Comparison of ENCODE assay signal across 22 mouse cellular contexts in genomic region chr5:4580185-4580839, GRCm38 (mm10).
DNase-seq lines count a peak whose midpoint lies in the region; ATAC-seq lines count a peak whose summit lies in the region.
"Had no signal": no experiment of that assay in that cellular context is flagged by ENCODE, and none has a peak within 500 bp of the region (broad histone marks: within the 10 kb centered on the region; RNA-seq: fewer than 3 reads in every experiment).

No protein-coding gene starts in this region.

- no peak for DNase-seq in forebrain, embryonic 11.5 days (ENCODE audit: low spot score)
- DNase-seq in midbrain, embryonic 14.5 days = no peak
- DNase-seq in layer of hippocampus, adult 18-20 months (ENCODE audit: low spot score in 2 of 2) = no peak
- DNase-seq: adrenal gland, adult 8-10 months; adrenal gland, postnatal 25 days; cerebellum, adult 18-20 months; cerebellum, adult 9-10 months; cerebellum, postnatal 14 days; gastrocnemius, postnatal 10 days; gastrocnemius, postnatal 36 days; heart, adult 2 months; heart, postnatal 14 days had no signal

- H3K4me1 ChIP-seq in forebrain, embryonic 13.5 days = 0 out of 2 replicates have a peak, but pooled peaks cover 5% of the 10 kb centered on the region
- H3K4me1 ChIP-seq in forebrain, embryonic 11.5 days (replicated peaks; ENCODE audit: control insufficient read depth, insufficient read depth, low read length) = no peaks in the 10 kb centered on the region
- no peaks in the 10 kb centered on the region; the same call in 1 of the 2 replicates for H3K4me1 ChIP-seq in hindbrain, embryonic 16.5 days (ENCODE audit: control insufficient read depth, insufficient read depth, low read depth, low read length)
- no peaks in the 10 kb centered on the region for H3K4me1 ChIP-seq in hindbrain, embryonic 12.5 days
- H3K4me1 ChIP-seq in midbrain, embryonic 15.5 days = peaks cover 6% of the 10 kb centered on the region; the same call in 1 of the 2 replicates
- H3K4me1 ChIP-seq in midbrain, embryonic 14.5 days (ENCODE audit: control insufficient read depth, insufficient read depth, low read length) = 0 out of 2 replicates have a peak, but pooled peaks cover 8% of the 10 kb centered on the region
- H3K4me1 ChIP-seq: heart, embryonic 10.5 days; heart, embryonic 13.5 days; intestine, embryonic 15.5 days had no signal

- 0 out of 2 replicates have a peak, but pooled peaks have one; percentile 27 for ATAC-seq in forebrain, embryonic 13.5 days
- no peak for ATAC-seq in forebrain, embryonic 11.5 days (replicated peaks; ENCODE audit: low FRiP score)
- ATAC-seq in hindbrain, embryonic 16.5 days = peak; percentile 52; the same call in 1 of the 2 replicates
- ATAC-seq in hindbrain, embryonic 12.5 days (ENCODE audit: low FRiP score) = no peak
- peak; percentile 72 for ATAC-seq in midbrain, embryonic 15.5 days (replicated peaks)
- ATAC-seq in midbrain, embryonic 14.5 days (ENCODE audit: low FRiP score, low TSS enrichment) = no peak
- ATAC-seq: activated CD4-positive, CD25-positive, alpha-beta regulatory T cell, adult 4 months; intestine, embryonic 15.5 days had no signal

- no peak overlapping the region for H3K4me3 ChIP-seq in forebrain, embryonic 13.5 days
- no peak overlapping the region for H3K4me3 ChIP-seq in forebrain, embryonic 11.5 days (ENCODE audit: low read depth, low read length)
- H3K4me3 ChIP-seq in hindbrain, embryonic 16.5 days (ENCODE audit: low read length) = no peak overlapping the region
- no peak overlapping the region for H3K4me3 ChIP-seq in hindbrain, embryonic 12.5 days
- no peak overlapping the region for H3K4me3 ChIP-seq in midbrain, embryonic 15.5 days
- H3K4me3 ChIP-seq in midbrain, embryonic 14.5 days (replicated peaks; ENCODE audit: low read depth, low read length) = no peak overlapping the region
- H3K4me3 ChIP-seq: forebrain, embryonic 10.5 days; heart, adult 2 months; heart, embryonic 10.5 days; heart, embryonic 13.5 days; intestine, embryonic 15.5 days had no signal

- 66% methylated on average over 8 of the region's 8 CpGs for WGBS in forebrain, embryonic 13.5 days
- WGBS in forebrain, embryonic 11.5 days = 81% methylated on average over 8 of the region's 8 CpGs
- WGBS in hindbrain, embryonic 16.5 days = 71% methylated on average over 8 of the region's 8 CpGs
- WGBS in hindbrain, embryonic 12.5 days = 84% methylated on average over 8 of the region's 8 CpGs
- 57% methylated on average over 8 of the region's 8 CpGs for WGBS in midbrain, embryonic 15.5 days
- WGBS in midbrain, embryonic 14.5 days = 59% methylated on average over 8 of the region's 8 CpGs

- H3K27ac ChIP-seq in forebrain, embryonic 13.5 days = no peak overlapping the region
- H3K27ac ChIP-seq in forebrain, embryonic 11.5 days (ENCODE audit: low read depth, low read length) = no peak overlapping the region
- H3K27ac ChIP-seq in hindbrain, embryonic 16.5 days (ENCODE audit: low read depth, low read length) = no peak overlapping the region
- H3K27ac ChIP-seq in hindbrain, embryonic 12.5 days = no peak overlapping the region
- no peak overlapping the region for H3K27ac ChIP-seq in midbrain, embryonic 15.5 days
- no peak overlapping the region for H3K27ac ChIP-seq in midbrain, embryonic 14.5 days (replicated peaks; ENCODE audit: low read depth, low read length)
- H3K27ac ChIP-seq: forebrain, embryonic 10.5 days; heart, adult 2 months; heart, embryonic 10.5 days; heart, embryonic 13.5 days; hindbrain, embryonic 14.5 days; intestine, embryonic 15.5 days had no signal

- H3K27me3 ChIP-seq in forebrain, embryonic 13.5 days = no peaks in the 10 kb centered on the region
- H3K27me3 ChIP-seq in forebrain, embryonic 11.5 days (ENCODE audit: control insufficient read depth, insufficient read depth, low read length) = no peaks in the 10 kb centered on the region
- no peaks in the 10 kb centered on the region for H3K27me3 ChIP-seq in hindbrain, embryonic 16.5 days (replicated peaks; ENCODE audit: control insufficient read depth, insufficient read depth, low read length)
- no peaks in the 10 kb centered on the region for H3K27me3 ChIP-seq in hindbrain, embryonic 12.5 days
- no peaks in the 10 kb centered on the region for H3K27me3 ChIP-seq in midbrain, embryonic 15.5 days (replicated peaks)
- H3K27me3 ChIP-seq in midbrain, embryonic 14.5 days (ENCODE audit: control insufficient read depth, insufficient read depth, low read length) = no peaks in the 10 kb centered on the region
- H3K27me3 ChIP-seq: heart, embryonic 13.5 days; intestine, embryonic 15.5 days had no signal

- no peak overlapping the region for H3K4me2 ChIP-seq in forebrain, embryonic 13.5 days
- H3K4me2 ChIP-seq in forebrain, embryonic 11.5 days (ENCODE audit: low read depth, low read length, severe bottlenecking) = no peak overlapping the region
- H3K4me2 ChIP-seq in hindbrain, embryonic 16.5 days (ENCODE audit: low read length) = no peak overlapping the region
- H3K4me2 ChIP-seq in hindbrain, embryonic 12.5 days (replicated peaks) = no peak overlapping the region
- H3K4me2 ChIP-seq in midbrain, embryonic 15.5 days = no peak overlapping the region
- no peak overlapping the region for H3K4me2 ChIP-seq in midbrain, embryonic 14.5 days (ENCODE audit: low read length)
- H3K4me2 ChIP-seq: heart, embryonic 13.5 days; hindbrain, embryonic 14.5 days; intestine, embryonic 15.5 days had no signal

- no peaks in the 10 kb centered on the region for H3K9me3 ChIP-seq in forebrain, embryonic 13.5 days (replicated peaks)
- no peaks in the 10 kb centered on the region for H3K9me3 ChIP-seq in forebrain, embryonic 11.5 days (ENCODE audit: control insufficient read depth, low read length)
- no peaks in the 10 kb centered on the region for H3K9me3 ChIP-seq in hindbrain, embryonic 16.5 days (ENCODE audit: control insufficient read depth, low read length)
- no peaks in the 10 kb centered on the region for H3K9me3 ChIP-seq in hindbrain, embryonic 12.5 days (replicated peaks)
- no peaks in the 10 kb centered on the region for H3K9me3 ChIP-seq in midbrain, embryonic 15.5 days
- no peaks in the 10 kb centered on the region for H3K9me3 ChIP-seq in midbrain, embryonic 14.5 days (ENCODE audit: control insufficient read depth, low read length)
- H3K9me3 ChIP-seq: forebrain, embryonic 10.5 days; heart, embryonic 10.5 days; heart, embryonic 13.5 days; intestine, embryonic 15.5 days had no signal

- H3K9ac ChIP-seq in forebrain, embryonic 13.5 days = no peak overlapping the region
- no peak overlapping the region for H3K9ac ChIP-seq in forebrain, embryonic 11.5 days (ENCODE audit: low read length)
- H3K9ac ChIP-seq in hindbrain, embryonic 16.5 days (ENCODE audit: low read depth, low read length) = no peak overlapping the region
- no peak overlapping the region for H3K9ac ChIP-seq in hindbrain, embryonic 12.5 days
- H3K9ac ChIP-seq in midbrain, embryonic 15.5 days = no peak overlapping the region
- no peak overlapping the region for H3K9ac ChIP-seq in midbrain, embryonic 14.5 days (replicated peaks; ENCODE audit: low read length)
- H3K9ac ChIP-seq: heart, embryonic 13.5 days; hindbrain, embryonic 14.5 days; intestine, embryonic 15.5 days had no signal

- H3K36me3 ChIP-seq in forebrain, embryonic 13.5 days (ENCODE audit: poor library complexity, severe bottlenecking) = no peaks in the 10 kb centered on the region
- H3K36me3 ChIP-seq in forebrain, embryonic 11.5 days (ENCODE audit: control insufficient read depth, insufficient read depth, low read length) = no peaks in the 10 kb centered on the region
- no peaks in the 10 kb centered on the region for H3K36me3 ChIP-seq in hindbrain, embryonic 16.5 days (ENCODE audit: control insufficient read depth, insufficient read depth, low read length)
- no peaks in the 10 kb centered on the region for H3K36me3 ChIP-seq in hindbrain, embryonic 12.5 days
- no peaks in the 10 kb centered on the region for H3K36me3 ChIP-seq in midbrain, embryonic 15.5 days (replicated peaks)
- no peaks in the 10 kb centered on the region for H3K36me3 ChIP-seq in midbrain, embryonic 14.5 days (ENCODE audit: control insufficient read depth, insufficient read depth, low read length)
- H3K36me3 ChIP-seq: forebrain, embryonic 10.5 days; heart, embryonic 10.5 days; heart, embryonic 13.5 days; intestine, embryonic 15.5 days had no signal

Comparison
In these comparisons a context has a peak if more than half of its experiments do, and no peak if none do; other contexts are left out.
1. ATAC-seq: peak in forebrain, embryonic 13.5 days (single experiment), hindbrain, embryonic 16.5 days (single experiment) and midbrain, embryonic 15.5 days (single experiment); none in forebrain, embryonic 11.5 days (single experiment), hindbrain, embryonic 12.5 days (single experiment) and midbrain, embryonic 14.5 days (single experiment).